Mouse (Mus musculus) olfactory bulb, adult 2 months (tissue): Measurements from ENCODE around the gene Six4.

ENCODE experiments used
- CTCF ChIP-seq: fragments of 200-500 bp; IDR thresholded peaks from 2 replicates; pipeline ENCODE4 v1.5.1; 2012; ENCODE audit warnings: low read depth, mild to moderate bottlenecking, low read length, moderate library complexity; ENCODE audit not compliant: insufficient read depth
- POLR2A ChIP-seq: fragments of 200-500 bp; IDR thresholded peaks from 2 replicates; pipeline ENCODE4 v1.6.1; 2012; ENCODE audit warnings: mild to moderate bottlenecking, low read depth, low read length, moderate library complexity; ENCODE audit not compliant: insufficient read depth

- TF ChIP-seq POLR2A (no peak), CTCF (no peak)
Measured at GRCm38 (mm10) chr12:73110431-73111111, 2.7 kb downstream of the Six4 start.
